Mouse (Mus musculus) stomach, embryonic 15.5 days (tissue): Measurements from ENCODE around the gene Igfbp2. TPM values are rescaled to one million over a fixed set of nuclear protein-coding genes. Genes with fewer than 3 reads are reported as not detected.

Source experiments
- ATAC-seq: fragments of 200-750 bp; cut with Nextera tagmentation; 2 replicates; pipeline ENCODE4 v1.8.0; 2017; ENCODE audit warnings: low read depth, moderate number of reproducible peaks, moderate TSS enrichment; ENCODE audit not compliant: insufficient read depth, low FRiP score
- H3K27ac ChIP-seq: fragments of 300-500 bp; sonication (generic); 2 replicates; pipeline ENCODE4 v1.5.1; 2015; ENCODE audit warnings: mild to moderate bottlenecking, inconsistent platforms
- H3K27me3 ChIP-seq: fragments of 300-500 bp; sonication (generic); replicated peaks from 2 replicates; pipeline ENCODE4 v1.6.1; 2015; ENCODE audit warnings: inconsistent platforms
- H3K36me3 ChIP-seq: fragments of 300-500 bp; sonication (generic); 2 replicates; pipeline ENCODE4 v1.6.1; 2015; ENCODE audit warnings: inconsistent platforms
- H3K4me1 ChIP-seq: fragments of 300-500 bp; sonication (generic); 2 replicates; pipeline ENCODE4 v1.6.1; 2015; ENCODE audit warnings: inconsistent platforms
- H3K4me2 ChIP-seq: fragments of 300-500 bp; sonication (generic); 2 replicates; pipeline ENCODE4 v1.6.1; 2015; ENCODE audit warnings: mild to moderate bottlenecking, inconsistent platforms
- H3K4me3 ChIP-seq: fragments of 300-500 bp; sonication (generic); replicated peaks from 2 replicates; pipeline ENCODE4 v1.5.1; 2015; ENCODE audit warnings: inconsistent platforms
- H3K9ac ChIP-seq: fragments of 300-500 bp; sonication (generic); 2 replicates; pipeline ENCODE4 v1.6.1; 2015; ENCODE audit warnings: inconsistent platforms
- H3K9me3 ChIP-seq: fragments of 300-500 bp; sonication (generic); 2 replicates; pipeline ENCODE4 v1.6.1; 2016; ENCODE audit warnings: inconsistent platforms
- WGBS: fragments of 180-500 bp; shearing (Covaris S2); methylation state at CpG from one replicate; pipeline ENCODE4 v1.1.7; 2015; 5-methylcytosine and 5-hydroxymethylcytosine counted together
- polyA plus RNA-seq: library from polyadenylated mRNA; unstranded; fragments of >200 nt; fragmentation: Nextera tagmentation; extraction: Ambion mirVana; gene quantifications from 2 replicates; pipeline ENCODE4 v1.2.1, GENCODE M21; 2015

Igfbp2 gene
- polyA plus RNA-seq, 1 experiment from 2014 or later, result 428 TPM

- Histone ChIP-seq H3K4me3 (no peak overlapping the region), H3K9me3 (no peaks in the 10 kb centered on the region), H3K9ac (no peak overlapping the region), H3K4me1 (0 out of 2 replicates have a peak, but pooled peaks cover 6% of the 10 kb centered on the region), H3K4me2 (no peak overlapping the region), H3K27me3 (no peaks in the 10 kb centered on the region), H3K36me3 (no peaks in the 10 kb centered on the region), H3K27ac (no peak overlapping the region)
- ATAC-seq, result no peak
- WGBS, result 86% methylated on average over 6 of the region's 6 CpGs
Measured at GRCm38 (mm10) chr1:72819995-72820394, 4.3 kb upstream of the Igfbp2 start.

GRCm38 (mm10) chr1:72822893-72823292, 1.4 kb upstream of the Igfbp2 start:
- Histone ChIP-seq H3K36me3 (no peaks in the 10 kb centered on the region), H3K27me3 (no peaks in the 10 kb centered on the region), H3K4me3 (no peak overlapping the region), H3K9me3 (no peaks in the 10 kb centered on the region), H3K4me1 (peaks cover 6% of the 10 kb centered on the region; the same call in 1 of the 2 replicates), H3K4me2 (no peak overlapping the region), H3K9ac (no peak overlapping the region), H3K27ac (no peak overlapping the region)
- ATAC-seq, result no peak
- 72% methylated on average over 10 of the region's 10 CpGs for WGBS

- Histone ChIP-seq H3K9me3 (no peaks in the 10 kb centered on the region), H3K27me3 (no peaks in the 10 kb centered on the region), H3K36me3 (no peaks in the 10 kb centered on the region), H3K4me1 (peaks cover 7% of the 10 kb centered on the region; the same call in 1 of the 2 replicates), H3K4me3 (peak overlapping the region; percentile 68), H3K4me2 (peak overlapping the region; percentile 99), H3K9ac (peak overlapping the region; percentile 63), H3K27ac (peak overlapping the region; percentile 82)
- under 1% methylated on average over 37 of the region's 37 CpGs for WGBS
- peak; percentile 49; the same call in 1 of the 2 replicates for ATAC-seq
Measured at GRCm38 (mm10) chr1:72824707-72825101, 401 bp downstream of the Igfbp2 start.

GRCm38 (mm10) chr1:72825286-72825685, 983 bp downstream of the Igfbp2 start:
- peak overlapping the region; percentile 99 for H3K4me2 ChIP-seq
- H3K9me3 ChIP-seq, result no peaks in the 10 kb centered on the region
- peak overlapping the region; percentile 63; the same call in 1 of the 2 replicates for H3K9ac ChIP-seq
- ATAC-seq, result no peak
- peaks cover 7% of the 10 kb centered on the region; the same call in 1 of the 2 replicates for H3K4me1 ChIP-seq
- H3K36me3 ChIP-seq, result no peaks in the 10 kb centered on the region
- no peaks in the 10 kb centered on the region for H3K27me3 ChIP-seq
- H3K4me3 ChIP-seq, result peak overlapping the region; percentile 68
- no peak overlapping the region for H3K27ac ChIP-seq
- WGBS, result 2% methylated on average over 20 of the region's 20 CpGs

- H3K9ac ChIP-seq, result no peak overlapping the region
- H3K4me2 ChIP-seq, result peak overlapping the region; percentile 99
- H3K4me1 ChIP-seq, result peaks cover 7% of the 10 kb centered on the region; the same call in 1 of the 2 replicates
- no peaks in the 10 kb centered on the region for H3K36me3 ChIP-seq
- peak overlapping the region; percentile 68 for H3K4me3 ChIP-seq
- H3K27ac ChIP-seq, result peak overlapping the region; percentile 51; the same call in 1 of the 2 replicates
- H3K27me3 ChIP-seq, result no peaks in the 10 kb centered on the region
- no peaks in the 10 kb centered on the region for H3K9me3 ChIP-seq
- WGBS, result 26% methylated on average over 4 of the region's 4 CpGs
- no peak for ATAC-seq
Measured at GRCm38 (mm10) chr1:72825921-72826320, 1.6 kb downstream of the Igfbp2 start.

- no peaks in the 10 kb centered on the region for H3K27me3 ChIP-seq
- 21% methylated on average over 6 of the region's 6 CpGs for WGBS
- H3K9ac ChIP-seq, result 0 out of 2 replicates have a peak overlapping the region, but pooled peaks have one; percentile 6
- H3K36me3 ChIP-seq, result no peaks in the 10 kb centered on the region
- no peak for ATAC-seq
- peak overlapping the region; percentile 68 for H3K4me3 ChIP-seq
- peak overlapping the region; percentile 99 for H3K4me2 ChIP-seq
- H3K4me1 ChIP-seq, result peaks cover 7% of the 10 kb centered on the region; the same call in 1 of the 2 replicates
- H3K27ac ChIP-seq, result peak overlapping the region; percentile 54
- H3K9me3 ChIP-seq, result no peaks in the 10 kb centered on the region
Measured at GRCm38 (mm10) chr1:72826446-72826845, 2.1 kb downstream of the Igfbp2 start.

GRCm38 (mm10) chr1:72826931-72827330, 2.6 kb downstream of the Igfbp2 start:
- Histone ChIP-seq H3K36me3 (no peaks in the 10 kb centered on the region), H3K27ac (peak overlapping the region; percentile 54), H3K4me1 (peaks cover 7% of the 10 kb centered on the region; the same call in 1 of the 2 replicates), H3K4me3 (peak overlapping the region; percentile 68), H3K9ac (0 out of 2 replicates have a peak overlapping the region, but pooled peaks have one; percentile 6), H3K9me3 (no peaks in the 10 kb centered on the region), H3K4me2 (peak overlapping the region; percentile 99), H3K27me3 (no peaks in the 10 kb centered on the region)
- ATAC-seq, result no peak
- WGBS, result 26% methylated on average over 7 of the region's 7 CpGs

GRCm38 (mm10) chr1:72827411-72828315, 3.4 kb downstream of the Igfbp2 start:
- Histone ChIP-seq H3K27ac (no peak overlapping the region), H3K27me3 (no peaks in the 10 kb centered on the region), H3K4me1 (peaks cover 7% of the 10 kb centered on the region; the same call in 1 of the 2 replicates), H3K9me3 (no peaks in the 10 kb centered on the region), H3K36me3 (no peaks in the 10 kb centered on the region), H3K9ac (no peak overlapping the region), H3K4me2 (peak overlapping the region; percentile 99), H3K4me3 (peak overlapping the region; percentile 68; the same call in 1 of the 2 replicates)
- ATAC-seq, result 0 out of 2 replicates have a peak, but pooled peaks have one; percentile 40
- 38% methylated on average over 12 of the region's 12 CpGs for WGBS

GRCm38 (mm10) chr1:72828843-72829242, 4.5 kb downstream of the Igfbp2 start:
- Histone ChIP-seq H3K4me3 (no peak overlapping the region), H3K9me3 (no peaks in the 10 kb centered on the region), H3K27ac (no peak overlapping the region), H3K4me1 (peaks cover 7% of the 10 kb centered on the region; the same call in 1 of the 2 replicates), H3K9ac (no peak overlapping the region), H3K36me3 (no peaks in the 10 kb centered on the region), H3K4me2 (no peak overlapping the region), H3K27me3 (no peaks in the 10 kb centered on the region)
- ATAC-seq, result no peak
- 91% methylated on average over 5 of the region's 5 CpGs for whole genome bisulfite sequencing

GRCm38 (mm10) chr1:72830485-72830884, 6.2 kb downstream of the Igfbp2 start:
- no peak overlapping the region for H3K4me3 ChIP-seq
- no peak overlapping the region for H3K4me2 ChIP-seq
- peaks cover 7% of the 10 kb centered on the region; the same call in 1 of the 2 replicates for H3K4me1 ChIP-seq
- ATAC-seq, result no peak
- H3K36me3 ChIP-seq, result no peaks in the 10 kb centered on the region
- H3K27ac ChIP-seq, result no peak overlapping the region
- no peaks in the 10 kb centered on the region for H3K27me3 ChIP-seq
- 82% methylated on average over 2 of the region's 2 CpGs for WGBS
- H3K9ac ChIP-seq, result no peak overlapping the region
- H3K9me3 ChIP-seq, result no peaks in the 10 kb centered on the region

GRCm38 (mm10) chr1:72832715-72833153, 8.4 kb downstream of the Igfbp2 start:
- 43% methylated on average over 3 of the region's 3 CpGs for WGBS
- no peaks in the 10 kb centered on the region for H3K27me3 ChIP-seq
- no peaks in the 10 kb centered on the region for H3K9me3 ChIP-seq
- H3K4me1 ChIP-seq, result peaks cover 3% of the 10 kb centered on the region; the same call in 1 of the 2 replicates
- no peak overlapping the region for H3K4me2 ChIP-seq
- ATAC-seq, result no peak
- no peak overlapping the region for H3K4me3 ChIP-seq
- H3K36me3 ChIP-seq, result no peaks in the 10 kb centered on the region
- H3K27ac ChIP-seq, result no peak overlapping the region
- H3K9ac ChIP-seq, result no peak overlapping the region

GRCm38 (mm10) chr1:72833563-72833962, 9.3 kb downstream of the Igfbp2 start:
- 85% methylated on average over 4 of the region's 4 CpGs for WGBS

More at GRCm38 (mm10) chr1:72833563-72833962, 9.3 kb downstream of the Igfbp2 start:
- Histone ChIP-seq H3K9me3 (no peaks in the 10 kb centered on the region), H3K4me3 (no peak overlapping the region), H3K4me2 (no peak overlapping the region), H3K36me3 (no peaks in the 10 kb centered on the region), H3K4me1 (no peaks in the 10 kb centered on the region), H3K27me3 (no peaks in the 10 kb centered on the region), H3K9ac (no peak overlapping the region), H3K27ac (no peak overlapping the region)
- no peak for ATAC-seq
